Mouse (Mus musculus): ENCODE data around the gene Abhd4.

The Abhd4 gene

GRCm38 (mm10) chr14:54253741-54254291, at the start of gene Abhd4, which contains the start of gene Dad1:
TSS of gene Abhd4 (plus strand) at chr14:54254188.
TSS of gene Dad1 (minus strand) at chr14:54254104.
- peak; percentile 99 for DNase-seq

- no peak for DNase-seq
These were observed 49.7 kb upstream of the Abhd4 start for GRCm38 (mm10) chr14:54204311-54204710.

GRCm38 (mm10) chr14:54204786-54205185, 49.2 kb upstream of the Abhd4 start:
- no peak for DNase-seq

- no peak for DNase-seq
These were observed 48.1 kb upstream of the Abhd4 start for GRCm38 (mm10) chr14:54205904-54206303.

GRCm38 (mm10) chr14:54206309-54206708, 47.7 kb upstream of the Abhd4 start:
- no peak for DNase-seq

GRCm38 (mm10) chr14:54206750-54207550, 47.0 kb upstream of the Abhd4 start:
- DNase-seq: no peak

- DNase-seq: no peak
These were observed 46.1 kb upstream of the Abhd4 start for GRCm38 (mm10) chr14:54207924-54208323.

GRCm38 (mm10) chr14:54208741-54209140, 45.2 kb upstream of the Abhd4 start:
- no peak for DNase-seq

GRCm38 (mm10) chr14:54209932-54210331, 44.1 kb upstream of the Abhd4 start:
- no peak for DNase-seq

- no peak for DNase-seq
These were observed 43.6 kb upstream of the Abhd4 start for GRCm38 (mm10) chr14:54210401-54210800.

- DNase-seq: no peak
These were observed 42.8 kb upstream of the Abhd4 start for GRCm38 (mm10) chr14:54211199-54211598.

- DNase-seq: no peak
These were observed 42.2 kb upstream of the Abhd4 start for GRCm38 (mm10) chr14:54211755-54212154.

- DNase-seq: no peak
These were observed 40.3 kb upstream of the Abhd4 start for GRCm38 (mm10) chr14:54213734-54214133.

- DNase-seq: no peak
These were observed 39.5 kb upstream of the Abhd4 start for GRCm38 (mm10) chr14:54214477-54214876.

GRCm38 (mm10) chr14:54214901-54215300, 39.1 kb upstream of the Abhd4 start:
- DNase-seq: peak; percentile 45

GRCm38 (mm10) chr14:54216126-54216525, 37.9 kb upstream of the Abhd4 start:
- no peak for DNase-seq

GRCm38 (mm10) chr14:54218233-54218632, 35.8 kb upstream of the Abhd4 start:
- no peak for DNase-seq

GRCm38 (mm10) chr14:54218721-54219120, 35.3 kb upstream of the Abhd4 start:
- DNase-seq: no peak

- no peak for DNase-seq
These were observed 34.7 kb upstream of the Abhd4 start for GRCm38 (mm10) chr14:54219256-54219655.

GRCm38 (mm10) chr14:54219849-54220248, 34.1 kb upstream of the Abhd4 start:
- DNase-seq: no peak

GRCm38 (mm10) chr14:54220726-54221494, 33.1 kb upstream of the Abhd4 start:
- no peak for DNase-seq

- no peak for DNase-seq
These were observed 32.3 kb upstream of the Abhd4 start for GRCm38 (mm10) chr14:54221641-54222040.

- DNase-seq: no peak
These were observed 31.7 kb upstream of the Abhd4 start for GRCm38 (mm10) chr14:54222289-54222727.
